Mouse (Mus musculus) neural tube, embryonic 12.5 days (tissue): ENCODE measurements at regions not wholly inside any gene's neighbourhood (a gene's known extent, or its start where the extent isn't known, plus 50 kb on each side); places are given as distances from the start of the nearest gene placed in this dataset.

Experiments used
- ATAC-seq: fragments of 200-750 bp; cut with Nextera tagmentation; 2 replicates; pipeline ENCODE4 v1.8.0; 2017; ENCODE audit warnings: low read depth, mild to moderate bottlenecking, moderate TSS enrichment, moderate library complexity; ENCODE audit not compliant: low FRiP score
- H3K27ac ChIP-seq: fragments of 300-500 bp; sonication (generic); 2 replicates; pipeline ENCODE4 v1.5.1; 2016
- H3K27me3 ChIP-seq: fragments of 300-500 bp; sonication (generic); replicated peaks from 2 replicates; pipeline ENCODE4 v1.6.1; 2016; ENCODE audit warnings: mild to moderate bottlenecking
- H3K36me3 ChIP-seq: fragments of 300-500 bp; sonication (generic); 2 replicates; pipeline ENCODE4 v1.6.1; 2016; ENCODE audit warnings: mild to moderate bottlenecking
- H3K4me1 ChIP-seq: fragments of 300-500 bp; sonication (generic); 2 replicates; pipeline ENCODE4 v1.6.1; 2016
- H3K4me2 ChIP-seq: fragments of 300-500 bp; sonication (generic); replicated peaks from 2 replicates; pipeline ENCODE4 v1.6.1; 2016; ENCODE audit warnings: mild to moderate bottlenecking
- H3K4me3 ChIP-seq: fragments of 300-500 bp; sonication (generic); 2 replicates; pipeline ENCODE4 v1.5.1; 2016
- H3K9ac ChIP-seq: fragments of 300-500 bp; sonication (generic); 2 replicates; pipeline ENCODE4 v1.6.1; 2016; ENCODE audit warnings: mild to moderate bottlenecking
- H3K9me3 ChIP-seq: fragments of 300-500 bp; sonication (generic); 2 replicates; pipeline ENCODE4 v1.6.1; 2016; ENCODE audit warnings: mild to moderate bottlenecking
- WGBS: fragments of 180-500 bp; shearing (Covaris S2); methylation state at CpG from one replicate; pipeline ENCODE4 v1.1.7; 2016; 5-methylcytosine and 5-hydroxymethylcytosine counted together

GRCm38 (mm10) chr12:74477619-74478018 is 161.4 kb upstream of the Gm11042 start:
- ATAC-seq = no peak
- Histone ChIP-seq H3K36me3 (no peaks in the 10 kb centered on the region), H3K4me2 (no peak overlapping the region), H3K4me3 (no peak overlapping the region), H3K9me3 (no peaks in the 10 kb centered on the region), H3K27ac (no peak overlapping the region), H3K4me1 (no peaks in the 10 kb centered on the region), H3K9ac (no peak overlapping the region), H3K27me3 (no peaks in the 10 kb centered on the region)
- 80% methylated on average over 2 of the region's 2 CpGs for WGBS

- no peak overlapping the region for H3K27ac ChIP-seq
- ATAC-seq = no peak
- H3K36me3 ChIP-seq = no peaks in the 10 kb centered on the region
- 71% methylated on average over 1 of the region's 1 CpGs for WGBS
- H3K9me3 ChIP-seq = no peaks in the 10 kb centered on the region
- no peak overlapping the region for H3K4me2 ChIP-seq
- no peaks in the 10 kb centered on the region for H3K4me1 ChIP-seq
- no peak overlapping the region for H3K4me3 ChIP-seq
- H3K27me3 ChIP-seq = no peaks in the 10 kb centered on the region
- H3K9ac ChIP-seq = no peak overlapping the region
Measured at GRCm38 (mm10) chr12:74474741-74475140, 158.5 kb upstream of the Gm11042 start.

- Histone ChIP-seq H3K36me3 (no peaks in the 10 kb centered on the region), H3K27me3 (no peaks in the 10 kb centered on the region), H3K4me3 (no peak overlapping the region), H3K9ac (no peak overlapping the region), H3K4me1 (no peaks in the 10 kb centered on the region), H3K4me2 (no peak overlapping the region), H3K9me3 (no peaks in the 10 kb centered on the region), H3K27ac (no peak overlapping the region)
- 49% methylated on average over 4 of the region's 4 CpGs for WGBS
- ATAC-seq = no peak
Measured at GRCm38 (mm10) chr12:74458521-74458920, 142.3 kb upstream of the Gm11042 start.

- H3K4me3 ChIP-seq = no peak overlapping the region
- H3K9me3 ChIP-seq = no peaks in the 10 kb centered on the region
- no peaks in the 10 kb centered on the region for H3K36me3 ChIP-seq
- no peak overlapping the region for H3K9ac ChIP-seq
- no peak overlapping the region for H3K27ac ChIP-seq
- H3K4me2 ChIP-seq = no peak overlapping the region
- 74% methylated on average over 4 of the region's 4 CpGs for whole genome bisulfite sequencing
- no peak for ATAC-seq
- H3K4me1 ChIP-seq = no peaks in the 10 kb centered on the region; the same call in 1 of the 2 replicates
- no peaks in the 10 kb centered on the region for H3K27me3 ChIP-seq
Measured at GRCm38 (mm10) chr12:74452375-74453090, 136.3 kb upstream of the Gm11042 start.

- no peak overlapping the region for H3K9ac ChIP-seq
- no peak for ATAC-seq
- WGBS = 86% methylated on average over 4 of the region's 4 CpGs
- no peak overlapping the region for H3K4me3 ChIP-seq
- no peak overlapping the region for H3K4me2 ChIP-seq
- no peaks in the 10 kb centered on the region for H3K36me3 ChIP-seq
- H3K27ac ChIP-seq = no peak overlapping the region
- no peaks in the 10 kb centered on the region; the same call in 1 of the 2 replicates for H3K4me1 ChIP-seq
- H3K27me3 ChIP-seq = no peaks in the 10 kb centered on the region
- H3K9me3 ChIP-seq = no peaks in the 10 kb centered on the region
Measured at GRCm38 (mm10) chr12:74448248-74448647, 132.1 kb upstream of the Gm11042 start.

- no peak overlapping the region for H3K27ac ChIP-seq
- H3K4me2 ChIP-seq = no peak overlapping the region
- no peak for ATAC-seq
- 88% methylated on average over 4 of the region's 4 CpGs for WGBS
- no peaks in the 10 kb centered on the region for H3K9me3 ChIP-seq
- H3K4me3 ChIP-seq = no peak overlapping the region
- no peaks in the 10 kb centered on the region for H3K36me3 ChIP-seq
- no peak overlapping the region for H3K9ac ChIP-seq
- no peaks in the 10 kb centered on the region for H3K4me1 ChIP-seq
- no peaks in the 10 kb centered on the region for H3K27me3 ChIP-seq
Measured at GRCm38 (mm10) chr12:74434874-74435273, 118.7 kb upstream of the Gm11042 start.

GRCm38 (mm10) chr12:74414738-74415137 is 98.5 kb upstream of the Gm11042 start:
- no peaks in the 10 kb centered on the region for H3K36me3 ChIP-seq

GRCm38 (mm10) chr12:74410511-74410910 is 94.3 kb upstream of the Gm11042 start:
- WGBS = 94% methylated on average over 2 of the region's 2 CpGs
- H3K4me2 ChIP-seq = no peak overlapping the region
- ATAC-seq = no peak

More at GRCm38 (mm10) chr12:74414738-74415137, 98.5 kb upstream of the Gm11042 start:
- Histone ChIP-seq H3K4me2 (no peak overlapping the region), H3K4me3 (no peak overlapping the region), H3K27ac (no peak overlapping the region), H3K4me1 (no peaks in the 10 kb centered on the region), H3K9me3 (no peaks in the 10 kb centered on the region), H3K9ac (no peak overlapping the region), H3K27me3 (no peaks in the 10 kb centered on the region)
- WGBS = 89% methylated on average over 2 of the region's 2 CpGs
- ATAC-seq = no peak

GRCm38 (mm10) chr12:74407591-74408095 is 91.4 kb upstream of the Gm11042 start:
- Histone ChIP-seq H3K27ac (no peak overlapping the region), H3K9ac (no peak overlapping the region), H3K4me2 (no peak overlapping the region), H3K36me3 (no peaks in the 10 kb centered on the region), H3K4me3 (no peak overlapping the region), H3K4me1 (no peaks in the 10 kb centered on the region), H3K27me3 (no peaks in the 10 kb centered on the region), H3K9me3 (no peaks in the 10 kb centered on the region)
- 96% methylated on average over 3 of the region's 3 CpGs for WGBS
- no peak for ATAC-seq

More at GRCm38 (mm10) chr12:74410511-74410910, 94.3 kb upstream of the Gm11042 start:
- no peak overlapping the region for H3K27ac ChIP-seq
- H3K9ac ChIP-seq = no peak overlapping the region
- no peak overlapping the region for H3K4me3 ChIP-seq
- no peaks in the 10 kb centered on the region for H3K36me3 ChIP-seq
- H3K9me3 ChIP-seq = no peaks in the 10 kb centered on the region
- no peaks in the 10 kb centered on the region for H3K4me1 ChIP-seq
- no peaks in the 10 kb centered on the region for H3K27me3 ChIP-seq

GRCm38 (mm10) chr12:74389811-74390210 is 73.6 kb upstream of the Gm11042 start:
- Histone ChIP-seq H3K27ac (no peak overlapping the region), H3K4me2 (no peak overlapping the region)
- no peak for ATAC-seq

More at GRCm38 (mm10) chr12:74389811-74390210, 73.6 kb upstream of the Gm11042 start:
- Histone ChIP-seq H3K9me3 (no peaks in the 10 kb centered on the region), H3K27me3 (no peaks in the 10 kb centered on the region), H3K9ac (no peak overlapping the region), H3K36me3 (no peaks in the 10 kb centered on the region), H3K4me1 (no peaks in the 10 kb centered on the region), H3K4me3 (no peak overlapping the region)
- WGBS = 75% methylated on average over 6 of the region's 6 CpGs
